Mouse (Mus musculus) ES-E14 (cell line): ENCODE measurements at regions not wholly inside any gene's neighbourhood (a gene's known extent, or its start where the extent isn't known, plus 50 kb on each side); places are given as distances from the start of the nearest gene placed in this dataset.

Source experiments
- CHD2 ChIP-seq: IDR thresholded peaks from 2 replicates; pipeline ENCODE4 v1.6.1; 2014; ENCODE audit warnings: mild to moderate bottlenecking, low read depth, low read length, inconsistent platforms
- HCFC1 ChIP-seq: IDR thresholded peaks from 2 replicates; pipeline ENCODE4 v1.6.1; 2012; ENCODE audit warnings: low read length, inconsistent platforms, borderline replicate concordance; ENCODE audit not compliant: insufficient read depth
- MAFK ChIP-seq: IDR thresholded peaks from 2 replicates; pipeline ENCODE4 v1.6.1; 2014; ENCODE audit warnings: mild to moderate bottlenecking, low read depth, low read length, inconsistent platforms; ENCODE audit not compliant: insufficient read depth
- ZC3H11A ChIP-seq: IDR thresholded peaks from 2 replicates; pipeline ENCODE4 v1.6.1; 2012; ENCODE audit warnings: low read depth, mild to moderate bottlenecking, inconsistent platforms, low read length, borderline replicate concordance
- ZNF384 ChIP-seq: IDR thresholded peaks from 2 replicates; pipeline ENCODE4 v1.6.1; 2012; ENCODE audit warnings: low read depth, low read length, inconsistent platforms

DNA sequence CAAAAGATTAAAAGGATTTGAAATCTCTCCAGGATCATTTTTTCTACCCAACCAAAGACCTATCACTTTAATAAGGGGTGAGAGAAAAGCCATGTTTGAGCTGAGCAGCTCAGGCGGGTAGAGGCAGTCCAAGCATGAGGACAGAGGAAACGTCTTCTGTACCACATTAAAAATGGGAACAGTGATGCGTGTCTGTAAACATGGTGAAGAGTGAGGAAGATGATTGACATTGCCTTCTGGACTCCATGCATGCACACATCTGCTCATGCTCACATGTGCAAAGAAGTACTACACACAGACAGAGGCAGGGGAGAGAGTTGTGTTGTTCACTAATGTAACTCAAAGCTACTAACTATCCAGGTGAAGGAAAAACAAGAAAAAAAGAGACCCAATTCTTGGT is 243.4 kb upstream of the Htr2a start:
- no peak for TF ChIP-seq HCFC1
- TF ChIP-seq ZNF384 = no peak
- TF ChIP-seq CHD2 = no peak
- TF ChIP-seq ZC3H11A = no peak
- no peak for TF ChIP-seq MAFK
